Mouse (Mus musculus) heart, adult 2 months (tissue): Measurements from ENCODE around the gene Lyl1. TPM values are rescaled to one million over a fixed set of nuclear protein-coding genes. Genes with fewer than 3 reads are reported as not detected.

Experiments used
- DNase-seq, 2 experiments: peaks; one replicate each; pipeline ENCODE4 v3.0.0; 2021
- H3K27ac ChIP-seq: fragments of 200-600 bp; 2 replicates; pipeline ENCODE4 v1.8.1; 2022
- H3K27me3 ChIP-seq: fragments of 200-500 bp; 2 replicates; pipeline ENCODE4 v1.6.1; 2012; ENCODE audit warnings: mild to moderate bottlenecking, low read length, inconsistent platforms, mixed read lengths; ENCODE audit not compliant: control insufficient read depth, insufficient read depth
- H3K36me3 ChIP-seq: fragments of 200-500 bp; 2 replicates; pipeline ENCODE4 v1.6.1; 2012; ENCODE audit warnings: low read length, inconsistent platforms; ENCODE audit not compliant: control insufficient read depth, insufficient read depth
- H3K4me1 ChIP-seq: fragments of 200-500 bp; 2 replicates; pipeline ENCODE4 v1.6.1; 2011; ENCODE audit warnings: low read length; ENCODE audit not compliant: control insufficient read depth, insufficient read depth
- H3K4me3 ChIP-seq: fragments of 200-600 bp; 2 replicates; pipeline ENCODE4 v1.8.1; 2022
- H3K79me2 ChIP-seq: fragments of 200-500 bp; replicated peaks from 2 replicates; pipeline ENCODE4 v1.6.1; 2012; ENCODE audit warnings: mild to moderate bottlenecking, inconsistent platforms, low read length, moderate library complexity, mixed read lengths; ENCODE audit not compliant: control insufficient read depth, insufficient read depth
- H3K9ac ChIP-seq: fragments of 200-500 bp; 2 replicates; pipeline ENCODE4 v1.6.1; 2012; ENCODE audit warnings: low read depth, mild to moderate bottlenecking, control low read depth, inconsistent platforms, low read length, mixed read lengths
- CTCF ChIP-seq: fragments of 200-600 bp; IDR thresholded peaks from 2 replicates; pipeline ENCODE4 v1.8.1; 2022; ENCODE audit warnings: antibody characterized with exemption, mild to moderate bottlenecking, moderate library complexity
- EP300 ChIP-seq: fragments of 200-500 bp; IDR thresholded peaks from 2 replicates; pipeline ENCODE4 v1.6.1; 2011; ENCODE audit warnings: low read depth, low read length, control low read depth; ENCODE audit not compliant: insufficient read depth
- POLR2A ChIP-seq: fragments of 200-500 bp; IDR thresholded peaks from 2 replicates; pipeline ENCODE4 v1.6.1; 2011; ENCODE audit warnings: mild to moderate bottlenecking, low read depth, low read length, control low read depth; ENCODE audit not compliant: insufficient read depth
- WGBS: fragments of 180-500 bp; shearing (Covaris S2); methylation state at CpG from one replicate; pipeline ENCODE4 v1.1.7; 2018; 5-methylcytosine and 5-hydroxymethylcytosine counted together
- intact Hi-C: fragments of 180-260 bp; cut with DNase I; formaldehyde crosslinking; loops from one replicate; pipeline ENCODE4 v1.15.1; 2025
- polyA plus RNA-seq: library from polyadenylated mRNA; depleted of rRNA; stranded (reverse); fragments of >200 nt; gene quantifications from 2 replicates; pipeline ENCODE4 v1.2.3, GENCODE M21; 2012
- total RNA-seq, 2 experiments: library from RNA; stranded (reverse); gene quantifications; 2 replicates each; pipeline ENCODE4 v1.2.3; 2021

The Lyl1 gene
- total and polyA plus RNA-seq, 3 experiments: 3.0 to 7.7 (median 3.7) TPM

DNA sequence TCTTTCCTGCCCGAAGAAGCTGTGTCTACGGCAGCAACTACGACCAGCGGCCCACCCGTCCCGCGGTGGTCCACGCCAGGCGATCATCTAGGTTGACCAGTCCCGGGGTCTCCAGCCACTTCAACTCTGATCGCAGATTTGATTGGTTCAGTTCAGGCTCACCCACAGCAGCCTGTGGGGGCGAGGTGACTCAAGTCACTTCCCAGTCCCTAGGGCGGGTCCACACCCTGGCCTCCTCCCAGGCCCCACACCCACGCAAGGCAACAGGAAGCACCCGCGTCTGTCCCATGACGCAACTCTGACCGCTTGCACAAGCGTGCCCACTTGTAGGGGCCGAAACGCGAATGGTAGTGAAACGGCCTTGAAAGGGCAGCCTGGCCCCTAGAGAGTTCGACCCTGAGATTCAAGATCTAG lies 39.8 kb upstream of the Lyl1 start:
- Histone ChIP-seq H3K9ac (peak overlapping the region; percentile 93), H3K27me3 (no peaks in the 10 kb centered on the region), H3K4me1 (peaks cover 1% of the 10 kb centered on the region; the same call in 1 of the 2 replicates), H3K36me3 (no peaks in the 10 kb centered on the region), H3K79me2 (no peaks in the 10 kb centered on the region), H3K4me3 (peak overlapping the region; percentile 87), H3K27ac (peak overlapping the region; percentile 96)
- 1% methylated on average over 24 of the region's 24 CpGs for WGBS
- TF ChIP-seq CTCF (no peak), EP300 (peak; percentile 98), POLR2A (peak; percentile 76)
- intact Hi-C loops: loop anchor here (2.0 kb wide), 1 partner anchor 39 kb away; the partner anchor contains the start of gene Lyl1
- DNase-seq: peak; percentile 93 to 95

DNA sequence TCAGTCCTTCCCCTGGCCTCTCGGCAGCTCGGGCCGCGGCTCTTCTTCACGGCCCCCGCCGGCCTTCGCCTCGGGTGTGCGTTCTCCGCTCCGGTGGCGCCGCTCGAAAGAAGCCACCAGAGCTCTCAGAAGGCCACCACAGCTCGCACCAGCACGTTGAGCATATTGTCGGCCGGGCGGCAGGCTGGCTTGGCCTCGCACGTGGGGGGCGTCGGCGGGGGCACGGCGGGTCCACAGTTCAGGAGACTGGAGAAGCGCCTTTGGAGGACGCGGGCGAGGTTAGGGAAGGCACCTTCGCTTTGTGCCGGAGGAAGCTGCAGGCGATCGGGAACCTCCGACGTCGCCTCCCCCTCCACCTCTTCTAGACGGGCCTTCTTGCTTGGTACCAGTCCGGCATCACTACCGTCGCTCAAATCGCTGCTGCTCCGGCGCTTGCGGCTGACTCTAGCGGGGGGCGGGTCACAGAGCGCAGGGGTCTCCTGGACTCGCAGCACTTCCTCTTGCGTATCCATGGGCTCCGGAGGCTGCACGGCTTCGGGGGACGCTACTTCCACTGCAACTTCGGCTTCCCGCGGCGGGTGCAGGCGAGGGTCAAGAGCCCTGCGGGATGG lies 39.2 kb upstream of the Lyl1 start:
- Histone ChIP-seq H3K27me3 (no peaks in the 10 kb centered on the region), H3K79me2 (no peaks in the 10 kb centered on the region), H3K9ac (peak overlapping the region; percentile 93), H3K4me3 (peak overlapping the region; percentile 87), H3K27ac (peak overlapping the region; percentile 96), H3K4me1 (no peaks in the 10 kb centered on the region; the same call in 1 of the 2 replicates), H3K36me3 (no peaks in the 10 kb centered on the region)
- WGBS: 1% methylated on average over 61 of the region's 61 CpGs
- intact Hi-C loops: loop anchor here (2.0 kb wide), 1 partner anchor 39 kb away; the partner anchor contains the start of gene Lyl1
- TF ChIP-seq EP300 (no peak), CTCF (no peak), POLR2A (no peak)
- DNase-seq: no peak

DNA sequence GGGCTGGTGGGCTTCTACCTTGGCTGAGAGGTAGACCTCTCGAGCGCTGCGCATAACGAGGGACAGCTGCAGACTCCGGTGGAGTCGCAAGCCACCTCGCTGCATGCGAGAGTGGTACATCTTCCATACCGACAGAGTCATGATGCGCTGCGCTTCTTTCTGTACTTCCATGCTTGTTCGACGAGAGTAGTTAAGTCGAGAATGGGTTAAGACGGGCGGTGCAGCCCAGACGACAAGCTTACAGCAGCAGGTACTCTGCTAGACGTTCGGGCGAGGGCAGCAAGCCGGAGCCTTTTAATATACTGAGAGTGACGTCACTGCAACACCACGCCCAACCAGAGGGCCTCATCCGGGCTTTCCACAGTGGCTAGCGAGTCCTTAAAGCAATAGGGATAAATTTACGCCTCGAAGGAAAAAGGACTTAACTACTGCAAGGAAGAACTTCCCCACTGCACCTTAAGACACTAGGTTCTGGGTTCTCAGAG lies 38.6 kb upstream of the Lyl1 start, which contains the start of gene Ier2:
Gene Ier2, minus strand, starts transcription at position 272 of the 485 bp plus-strand sequence.
- H3K4me3 ChIP-seq: peak within 1 kb of the TSS; percentile 87
- H3K36me3 ChIP-seq: no peaks in the 10 kb centered on the region
- H3K79me2 ChIP-seq: no peaks in the 10 kb centered on the region
- H3K27me3 ChIP-seq: no peaks in the 10 kb centered on the region
- intact Hi-C loops: no loop called here
- H3K9ac ChIP-seq: peak within 1 kb of the TSS; percentile 93
- DNase-seq: peak; percentile 96
- under 1% methylated on average over 27 of the region's 27 CpGs for WGBS
- no peaks in the 10 kb centered on the region; the same call in 1 of the 2 replicates for H3K4me1 ChIP-seq
- peak within 1 kb of the TSS; percentile 96 for H3K27ac ChIP-seq
- TF ChIP-seq POLR2A: peak; percentile 100
- peak; percentile 97 for TF ChIP-seq EP300
- TF ChIP-seq CTCF: peak; percentile 25

DNA sequence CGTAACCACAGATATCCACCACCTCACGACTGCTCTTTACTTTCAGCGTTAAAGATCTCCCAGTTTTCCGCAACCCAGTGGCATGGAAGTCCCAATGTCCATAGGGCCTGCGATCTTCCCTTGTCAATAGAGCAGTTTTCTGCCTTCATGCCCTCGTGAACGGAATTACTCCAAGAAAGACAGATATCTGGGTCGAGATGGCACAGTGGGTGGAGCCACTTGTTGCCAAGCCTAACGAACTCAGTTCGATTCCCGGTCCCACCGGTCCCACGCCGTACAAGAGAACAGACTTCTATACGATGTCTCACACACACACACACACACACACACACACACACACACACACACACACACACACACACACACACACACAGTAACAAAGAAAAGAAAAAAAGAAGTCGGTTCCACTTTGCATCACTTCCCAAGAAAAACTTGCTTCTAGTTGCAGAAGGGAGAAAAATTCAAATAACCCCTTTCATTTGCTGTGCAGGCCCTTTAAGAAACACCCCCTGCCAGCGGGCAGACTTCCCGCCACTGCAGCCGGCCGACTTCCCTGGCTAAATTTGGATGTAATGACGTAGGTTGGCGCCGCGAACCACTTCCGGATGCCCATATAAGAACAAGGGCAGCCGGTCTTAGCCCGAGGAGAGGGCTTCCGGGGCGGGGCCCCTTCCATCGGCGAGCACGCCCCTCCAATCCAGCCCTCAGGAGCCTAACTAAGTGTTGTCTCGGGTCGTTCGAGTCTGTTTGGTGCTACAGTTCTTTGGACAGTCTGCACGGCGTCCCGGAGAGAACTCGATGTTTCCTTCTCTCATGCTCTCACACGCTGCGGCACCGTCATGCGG lies 37.6 kb upstream of the Lyl1 start:
- no peaks in the 10 kb centered on the region for H3K27me3 ChIP-seq
- no peak for TF ChIP-seq CTCF
- peak; percentile 96 for TF ChIP-seq POLR2A
- peak; percentile 69; the same call in 1 of the 2 replicates for TF ChIP-seq EP300
- 2% methylated on average over 43 of the region's 43 CpGs for WGBS
- peak; percentile 98 for DNase-seq
- H3K4me3 ChIP-seq: peak overlapping the region; percentile 87
- no peaks in the 10 kb centered on the region for H3K36me3 ChIP-seq
- peak overlapping the region; percentile 63 for H3K9ac ChIP-seq
- peak overlapping the region; percentile 96 for H3K27ac ChIP-seq
- H3K4me1 ChIP-seq: no peaks in the 10 kb centered on the region; the same call in 1 of the 2 replicates
- intact Hi-C loops: loop anchor here (2.0 kb wide), 2 partner anchors 25 to 325 kb away; no protein-coding TSS in a partner anchor
- H3K79me2 ChIP-seq: no peaks in the 10 kb centered on the region

DNA sequence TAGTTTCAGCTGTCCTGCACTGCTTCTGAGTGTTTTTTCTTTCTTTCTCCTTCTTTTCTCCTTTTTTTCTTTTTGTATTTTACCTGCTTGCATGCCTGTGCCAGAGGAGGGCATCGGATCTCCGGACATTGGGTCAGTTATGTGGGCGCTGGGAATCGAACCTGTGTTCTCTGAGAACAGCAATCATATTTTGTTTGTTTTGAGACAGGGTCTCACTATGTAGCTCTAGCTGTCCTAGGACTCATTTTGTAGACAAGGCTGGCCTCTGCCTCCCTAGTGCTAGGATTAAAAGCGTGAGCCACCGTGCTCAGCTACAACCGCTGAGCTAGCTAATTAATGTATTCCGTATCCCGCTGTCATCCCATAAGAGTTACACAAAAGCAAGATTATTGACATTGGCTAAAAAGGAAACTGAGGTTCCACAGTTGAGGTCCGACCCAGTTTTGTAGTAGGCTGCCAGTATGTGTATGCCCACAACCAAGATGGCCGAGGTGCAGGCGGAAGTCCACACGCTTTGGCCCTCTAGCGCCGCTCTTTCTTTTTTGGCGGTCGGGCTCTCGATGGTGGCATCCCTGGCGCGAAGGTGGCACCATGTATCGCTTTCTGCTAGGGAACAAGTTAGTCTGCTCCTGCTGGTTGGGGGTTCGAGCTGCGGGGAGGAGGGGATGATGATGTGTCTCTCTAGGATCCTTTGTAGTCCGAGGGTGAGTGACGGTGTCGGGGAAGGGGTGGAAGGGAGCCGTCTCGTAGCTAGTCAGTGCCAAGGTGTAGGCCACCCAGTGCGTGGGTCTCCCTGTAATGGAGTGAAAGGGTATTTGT lies 36.5 kb upstream of the Lyl1 start:
- intact Hi-C loops: loop anchor here (1.0 to 2.0 kb wide), 3 partner anchors 23 to 324 kb away; partner anchors contain the start of gene Nacc1
- peak overlapping the region; percentile 53 for H3K4me3 ChIP-seq
- peak overlapping the region; percentile 94 for H3K27ac ChIP-seq
- H3K36me3 ChIP-seq: no peaks in the 10 kb centered on the region
- H3K27me3 ChIP-seq: no peaks in the 10 kb centered on the region
- DNase-seq: peak; percentile 79 to 86
- TF ChIP-seq CTCF (peak; percentile 66), POLR2A (peak; percentile 68), EP300 (peak; percentile 70; the same call in 1 of the 2 replicates)
- H3K79me2 ChIP-seq: no peaks in the 10 kb centered on the region
- peak overlapping the region; percentile 66 for H3K9ac ChIP-seq
- WGBS: under 1% methylated on average over 29 of the region's 29 CpGs
- no peaks in the 10 kb centered on the region for H3K4me1 ChIP-seq
